Mouse (Mus musculus) kidney, adult 2 months (tissue): ENCODE data around the gene Slf2. TPM values are rescaled to one million over a fixed set of nuclear protein-coding genes. Genes with fewer than 3 reads are reported as not detected.
A peak's percentile ranks its signal among the peaks of the same experiment; 100 is the strongest.

ENCODE experiments used
- DNase-seq: peaks from one replicate; pipeline ENCODE4 v3.0.0; 2021
- H3K27ac ChIP-seq: fragments of 200-500 bp; 2 replicates; pipeline ENCODE4 v1.5.1; 2012; ENCODE audit warnings: low read depth, low read length, control low read depth, inconsistent platforms; ENCODE audit not compliant: insufficient read depth
- H3K27me3 ChIP-seq: fragments of 200-500 bp; replicated peaks from 2 replicates; pipeline ENCODE4 v1.6.1; 2012; ENCODE audit warnings: mild to moderate bottlenecking, moderate library complexity, low read length, inconsistent platforms; ENCODE audit not compliant: control insufficient read depth, insufficient read depth
- H3K36me3 ChIP-seq: fragments of 200-500 bp; 2 replicates; pipeline ENCODE4 v1.6.1; 2012; ENCODE audit warnings: mild to moderate bottlenecking, moderate library complexity, low read length, inconsistent platforms; ENCODE audit not compliant: control insufficient read depth, insufficient read depth
- H3K4me1 ChIP-seq: fragments of 200-500 bp; 2 replicates; pipeline ENCODE4 v1.6.1; 2011; ENCODE audit warnings: low read length; ENCODE audit not compliant: control insufficient read depth, insufficient read depth
- H3K4me3 ChIP-seq: fragments of 200-500 bp; 2 replicates; pipeline ENCODE4 v1.5.1; 2011; ENCODE audit warnings: mild to moderate bottlenecking, low read depth, low read length, control low read depth; ENCODE audit not compliant: insufficient read depth
- CTCF ChIP-seq: fragments of 200-500 bp; conservative IDR thresholded peaks from 2 replicates; pipeline ENCODE4 v1.5.1; 2011; ENCODE audit warnings: low read depth, mild to moderate bottlenecking, control low read depth, low read length, moderate library complexity, mixed read lengths; ENCODE audit not compliant: insufficient read depth, insufficient read length
- POLR2A ChIP-seq: fragments of 200-500 bp; IDR thresholded peaks from one replicate; pipeline ENCODE4 v1.6.1; 2011; ENCODE audit warnings: low read depth, low read length, control low read depth
- WGBS: fragments of 180-500 bp; shearing (Covaris S2); methylation state at CpG from one replicate; pipeline ENCODE4 v1.1.7; 2018; 5-methylcytosine and 5-hydroxymethylcytosine counted together
- polyA plus RNA-seq: library from polyadenylated mRNA; depleted of rRNA; stranded (reverse); fragments of >200 nt; gene quantifications from 2 replicates; pipeline ENCODE4 v1.2.3, GENCODE M21; 2012; rRNA removed

Slf2 gene
- polyA plus RNA-seq, 1 experiment: 10.5 TPM

DNA sequence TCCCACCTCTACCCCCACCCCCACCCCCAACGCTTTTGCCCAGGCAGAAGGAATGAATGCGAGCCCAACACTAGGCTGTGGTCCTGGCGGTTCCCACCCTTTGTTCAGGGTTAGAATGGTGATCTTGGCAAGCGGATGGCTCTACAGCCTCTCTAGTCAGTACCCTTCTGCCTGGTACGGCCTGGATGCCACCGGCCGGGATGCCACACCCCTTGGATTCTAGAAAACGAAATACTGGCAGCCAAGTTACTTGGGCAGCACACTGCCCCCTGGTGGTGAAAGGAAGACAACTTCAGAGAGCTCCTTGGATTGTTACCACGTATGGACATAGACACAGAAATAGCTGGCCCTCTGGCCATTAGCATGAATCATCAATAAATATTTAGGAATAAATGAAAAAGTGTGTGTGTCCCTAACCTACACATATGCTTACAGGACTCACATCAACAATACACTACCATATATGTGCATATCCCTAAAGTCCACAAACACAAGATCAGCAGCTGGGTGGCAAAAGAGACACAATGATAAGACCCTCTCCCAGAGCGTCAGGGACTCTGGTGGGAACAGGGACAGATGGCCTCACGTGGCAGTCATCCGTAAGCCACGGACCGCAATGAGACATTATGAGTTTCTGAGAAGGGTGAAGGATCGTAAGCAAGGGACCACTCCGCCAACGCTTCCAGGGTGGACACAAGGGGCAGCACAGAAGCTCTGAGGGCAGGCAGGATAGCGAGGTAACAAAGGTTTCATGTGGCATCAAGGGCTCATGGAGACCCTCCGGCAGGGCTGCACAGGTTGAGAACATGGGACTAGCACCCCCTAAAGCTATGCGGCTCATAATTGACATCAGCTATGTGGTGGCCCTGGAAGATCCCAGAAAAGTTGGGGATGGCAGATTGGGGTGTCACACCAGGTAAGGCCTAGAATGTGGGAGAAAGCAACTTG, 100.1 kb downstream of the Slf2 start:
- H3K4me1 ChIP-seq: peaks cover 7% of the 10 kb centered on the region; the same call in 1 of the 2 replicates
- no peak overlapping the region for H3K4me3 ChIP-seq
- DNase-seq: peak; percentile 91
- no peaks in the 10 kb centered on the region; the same call in 1 of the 2 replicates for H3K36me3 ChIP-seq
- H3K27ac ChIP-seq: no peak overlapping the region
- TF ChIP-seq POLR2A: no peak
- TF ChIP-seq CTCF: peak; percentile 82
- no peaks in the 10 kb centered on the region for H3K27me3 ChIP-seq
- whole genome bisulfite sequencing: 29% methylated on average over 20 of the region's 20 CpGs

DNA sequence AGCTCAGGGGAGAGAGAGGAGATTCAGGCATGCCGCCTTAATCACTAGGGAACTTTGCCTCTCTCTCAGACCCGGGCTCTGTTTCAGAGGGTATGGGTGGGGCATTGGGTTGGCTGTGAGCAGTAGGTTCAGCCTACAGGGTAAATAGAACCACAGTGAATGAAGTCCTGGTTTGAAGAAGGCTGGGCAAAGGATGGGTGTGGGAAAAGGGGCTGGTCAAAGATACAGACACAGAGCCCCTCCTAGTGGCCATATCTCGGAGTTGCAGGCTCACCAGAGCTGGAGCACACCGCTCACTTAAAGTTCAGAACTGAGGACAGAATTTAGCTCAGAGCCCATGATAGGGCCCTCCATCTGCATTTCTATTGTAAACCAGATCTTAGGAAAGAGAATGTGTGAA, 100.8 kb downstream of the Slf2 start:
- Histone ChIP-seq H3K4me1 (peaks cover 7% of the 10 kb centered on the region; the same call in 1 of the 2 replicates), H3K4me3 (no peak overlapping the region), H3K27me3 (no peaks in the 10 kb centered on the region), H3K27ac (no peak overlapping the region), H3K36me3 (no peaks in the 10 kb centered on the region)
- TF ChIP-seq CTCF (peak; percentile 93), POLR2A (no peak)
- 20% methylated on average over 4 of the region's 4 CpGs for WGBS
- peak; percentile 85 for DNase-seq

Other genes starting within 250 kb of the Slf2 start
- 25.8 and 29.7 TPM in 2 replicates for gene Pax2, start 175.1 kb upstream of the Slf2 start, polyA plus RNA-seq
- gene Sema4g, start 58.0 kb downstream of the Slf2 start, polyA plus RNA-seq: 92.2 and 119 TPM in 2 replicates
- 14.8 and 15.0 TPM in 2 replicates for gene Twnk, start 74.5 kb downstream of the Slf2 start, polyA plus RNA-seq
- gene Mrpl43, start 75.3 kb downstream of the Slf2 start, polyA plus RNA-seq: 86.5 and 87.9 TPM in 2 replicates
- 54.7 and 74.3 TPM in 2 replicates for gene Lzts2, start 83.3 kb downstream of the Slf2 start, polyA plus RNA-seq
- 0.74 and 0.99 TPM in 2 replicates for gene Pdzd7, start 114.6 kb downstream of the Slf2 start, polyA plus RNA-seq
- gene Sfxn3, start 116.4 kb downstream of the Slf2 start, polyA plus RNA-seq: 20.8 and 23.5 TPM in 2 replicates
- 1.9 and 2.1 TPM in 2 replicates for gene Kazald1, start 144.1 kb downstream of the Slf2 start, polyA plus RNA-seq
- gene Tlx1, start 219.5 kb downstream of the Slf2 start, polyA plus RNA-seq: not detected in 2 replicates